Mouse (Mus musculus) midbrain, embryonic 15.5 days (tissue): ENCODE data around the gene Mmaa. TPM values are rescaled to one million over a fixed set of nuclear protein-coding genes. Genes with fewer than 3 reads are reported as not detected.

Experiments used
- ATAC-seq: fragments of 200-750 bp; cut with Nextera tagmentation; replicated peaks from 2 replicates; pipeline ENCODE4 v1.8.0; 2017; ENCODE audit warnings: moderate TSS enrichment
- H3K27ac ChIP-seq: fragments of 300-500 bp; sonication (generic); 2 replicates; pipeline ENCODE4 v1.5.1; 2015; ENCODE audit warnings: mild to moderate bottlenecking, inconsistent platforms
- H3K27me3 ChIP-seq: fragments of 300-500 bp; sonication (generic); replicated peaks from 2 replicates; pipeline ENCODE4 v1.6.1; 2015; ENCODE audit warnings: inconsistent platforms
- H3K36me3 ChIP-seq: fragments of 300-500 bp; sonication (generic); replicated peaks from 2 replicates; pipeline ENCODE4 v1.6.1; 2015; ENCODE audit warnings: inconsistent platforms
- H3K4me1 ChIP-seq: fragments of 300-500 bp; sonication (generic); 2 replicates; pipeline ENCODE4 v1.6.1; 2015; ENCODE audit warnings: inconsistent platforms
- H3K4me2 ChIP-seq: fragments of 300-500 bp; sonication (generic); 2 replicates; pipeline ENCODE4 v1.6.1; 2015; ENCODE audit warnings: inconsistent platforms, mild to moderate bottlenecking, moderate library complexity
- H3K4me3 ChIP-seq: fragments of 300-500 bp; sonication (generic); 2 replicates; pipeline ENCODE4 v1.5.1; 2015; ENCODE audit warnings: mild to moderate bottlenecking, inconsistent platforms
- H3K9ac ChIP-seq: fragments of 300-500 bp; sonication (generic); 2 replicates; pipeline ENCODE4 v1.6.1; 2015; ENCODE audit warnings: mild to moderate bottlenecking, inconsistent platforms
- H3K9me3 ChIP-seq: fragments of 300-500 bp; sonication (generic); 2 replicates; pipeline ENCODE4 v1.6.1; 2016; ENCODE audit warnings: inconsistent platforms
- WGBS: fragments of 180-500 bp; shearing (Covaris S2); methylation state at CpG from one replicate; pipeline ENCODE4 v1.1.7; 2015; ENCODE audit warnings: mixed read lengths; 5-methylcytosine and 5-hydroxymethylcytosine counted together
- polyA plus RNA-seq: library from polyadenylated mRNA; unstranded; fragments of >200 nt; fragmentation: Nextera tagmentation; extraction: Ambion mirVana; gene quantifications from 2 replicates; pipeline ENCODE4 v1.2.1, GENCODE M21; 2015

The Mmaa gene
- polyA plus RNA-seq, 1 experiment from 2014 or later, result 20.3 TPM

DNA sequence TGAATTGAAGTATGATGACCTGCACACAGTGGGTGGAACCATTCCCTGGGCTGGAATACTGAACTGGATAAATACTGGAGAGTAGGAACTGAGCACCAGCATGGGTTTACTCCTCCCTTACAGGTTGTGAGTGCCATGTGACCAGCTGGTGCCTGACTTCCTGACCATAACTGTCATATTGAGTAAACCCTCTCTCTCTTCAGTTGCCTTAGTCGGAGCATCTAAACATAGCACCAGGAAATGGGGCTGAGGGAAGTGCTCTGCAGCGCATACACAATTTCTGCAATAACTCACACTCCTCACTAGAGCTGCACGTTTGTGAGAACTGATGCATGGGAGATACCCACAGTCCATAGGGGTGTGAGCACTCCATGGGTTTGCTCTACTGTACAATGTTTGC, 55.4 kb downstream of the Mmaa start:
- Histone ChIP-seq H3K27ac (no peak overlapping the region), H3K4me2 (no peak overlapping the region), H3K4me1 (no peaks in the 10 kb centered on the region), H3K4me3 (no peak overlapping the region), H3K36me3 (no peaks in the 10 kb centered on the region), H3K9me3 (no peaks in the 10 kb centered on the region), H3K27me3 (no peaks in the 10 kb centered on the region), H3K9ac (no peak overlapping the region)
- 88% methylated on average over 3 of the region's 3 CpGs for WGBS
- no peak for ATAC-seq

GRCm38 (mm10) chr8:79229266-79229888, 65.4 kb downstream of the Mmaa start:
- 91% methylated on average over 8 of the region's 8 CpGs for WGBS
- Histone ChIP-seq H3K27me3 (no peaks in the 10 kb centered on the region), H3K27ac (no peak overlapping the region), H3K9ac (no peak overlapping the region), H3K36me3 (no peaks in the 10 kb centered on the region), H3K4me3 (no peak overlapping the region), H3K4me2 (no peak overlapping the region), H3K9me3 (no peaks in the 10 kb centered on the region), H3K4me1 (no peaks in the 10 kb centered on the region)
- ATAC-seq, result no peak

DNA sequence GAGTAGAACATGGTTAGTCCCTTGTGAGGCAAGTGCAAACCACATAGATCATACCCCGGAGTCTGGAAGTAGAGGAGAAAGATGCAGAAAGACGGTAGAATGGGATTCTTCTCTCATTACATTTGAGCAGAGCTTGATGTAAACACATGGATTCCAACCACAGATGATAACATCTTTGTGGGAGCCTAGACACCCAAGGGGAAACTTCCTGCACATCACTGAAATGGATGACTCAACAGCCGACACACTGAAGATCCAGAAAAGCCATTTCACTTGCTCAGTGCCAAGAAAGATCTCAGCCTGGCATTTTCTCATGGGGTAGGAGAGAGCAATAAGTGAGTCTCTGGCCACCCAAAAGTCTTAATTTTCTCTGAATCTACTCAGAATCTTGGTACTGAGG, 66.8 kb downstream of the Mmaa start:
- 98% methylated on average over 3 of the region's 3 CpGs for WGBS
- Histone ChIP-seq H3K4me2 (no peak overlapping the region), H3K9ac (no peak overlapping the region), H3K9me3 (no peaks in the 10 kb centered on the region), H3K4me1 (no peaks in the 10 kb centered on the region), H3K27me3 (no peaks in the 10 kb centered on the region), H3K27ac (no peak overlapping the region), H3K36me3 (no peaks in the 10 kb centered on the region), H3K4me3 (no peak overlapping the region)
- ATAC-seq, result no peak

DNA sequence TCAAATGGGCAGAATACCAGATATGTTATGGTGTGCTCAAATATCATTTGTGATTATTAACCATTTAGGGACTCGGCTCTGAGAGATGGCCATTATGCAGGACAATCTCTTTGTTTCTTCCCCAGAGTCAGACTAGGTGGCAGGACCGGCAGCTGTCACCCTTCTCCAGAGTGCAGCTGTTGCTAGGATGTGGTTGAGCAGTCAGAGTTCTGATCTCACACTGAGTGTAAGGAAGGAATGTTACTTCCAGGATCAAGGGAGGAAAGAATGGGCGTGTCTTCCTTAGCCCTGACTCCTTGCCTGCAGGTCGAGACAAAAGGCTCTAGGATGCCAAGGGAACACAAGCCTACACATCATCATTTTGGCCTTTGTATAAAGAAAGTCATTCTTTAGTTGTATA, 67.5 kb downstream of the Mmaa start:
- 78% methylated on average over 4 of the region's 4 CpGs for WGBS
- Histone ChIP-seq H3K27ac (no peak overlapping the region), H3K4me3 (no peak overlapping the region), H3K27me3 (no peaks in the 10 kb centered on the region), H3K4me2 (no peak overlapping the region), H3K9ac (no peak overlapping the region), H3K9me3 (no peaks in the 10 kb centered on the region), H3K36me3 (no peaks in the 10 kb centered on the region), H3K4me1 (no peaks in the 10 kb centered on the region)
- ATAC-seq, result no peak

- no peak for ATAC-seq
- H3K27me3 ChIP-seq, result no peaks in the 10 kb centered on the region
- H3K9ac ChIP-seq, result no peak overlapping the region
- no peaks in the 10 kb centered on the region for H3K9me3 ChIP-seq
- 92% methylated on average over 3 of the region's 3 CpGs for WGBS
- H3K4me3 ChIP-seq, result no peak overlapping the region
- H3K4me1 ChIP-seq, result no peaks in the 10 kb centered on the region
- no peak overlapping the region for H3K27ac ChIP-seq
- no peak overlapping the region for H3K4me2 ChIP-seq
- no peaks in the 10 kb centered on the region for H3K36me3 ChIP-seq
Measured at GRCm38 (mm10) chr8:79226046-79226445, 68.7 kb downstream of the Mmaa start.

- no peaks in the 10 kb centered on the region for H3K9me3 ChIP-seq
- no peak for ATAC-seq
- no peak overlapping the region for H3K9ac ChIP-seq
- H3K4me2 ChIP-seq, result no peak overlapping the region
- H3K4me3 ChIP-seq, result no peak overlapping the region
- no peaks in the 10 kb centered on the region for H3K36me3 ChIP-seq
- H3K27ac ChIP-seq, result no peak overlapping the region
- H3K27me3 ChIP-seq, result no peaks in the 10 kb centered on the region
- no peaks in the 10 kb centered on the region for H3K4me1 ChIP-seq
- WGBS, result 88% methylated on average over 7 of the region's 7 CpGs
Measured at GRCm38 (mm10) chr8:79225586-79225985, 69.2 kb downstream of the Mmaa start.

- Histone ChIP-seq H3K9me3 (no peaks in the 10 kb centered on the region), H3K27ac (no peak overlapping the region), H3K4me1 (no peaks in the 10 kb centered on the region), H3K9ac (no peak overlapping the region), H3K27me3 (no peaks in the 10 kb centered on the region), H3K36me3 (no peaks in the 10 kb centered on the region), H3K4me2 (no peak overlapping the region), H3K4me3 (no peak overlapping the region)
- 23% methylated on average over 9 of the region's 9 CpGs for WGBS
- no peak for ATAC-seq
Measured at GRCm38 (mm10) chr8:79224363-79224762, 70.4 kb downstream of the Mmaa start.

- Histone ChIP-seq H3K4me3 (no peak overlapping the region), H3K9ac (no peak overlapping the region), H3K4me2 (no peak overlapping the region), H3K36me3 (no peaks in the 10 kb centered on the region), H3K27me3 (no peaks in the 10 kb centered on the region), H3K27ac (no peak overlapping the region), H3K9me3 (no peaks in the 10 kb centered on the region), H3K4me1 (no peaks in the 10 kb centered on the region)
- ATAC-seq, result no peak; the same call in 1 of the 2 replicates
- WGBS, result 69% methylated on average over 5 of the region's 5 CpGs
Measured at GRCm38 (mm10) chr8:79222752-79223141, 72.0 kb downstream of the Mmaa start.

DNA sequence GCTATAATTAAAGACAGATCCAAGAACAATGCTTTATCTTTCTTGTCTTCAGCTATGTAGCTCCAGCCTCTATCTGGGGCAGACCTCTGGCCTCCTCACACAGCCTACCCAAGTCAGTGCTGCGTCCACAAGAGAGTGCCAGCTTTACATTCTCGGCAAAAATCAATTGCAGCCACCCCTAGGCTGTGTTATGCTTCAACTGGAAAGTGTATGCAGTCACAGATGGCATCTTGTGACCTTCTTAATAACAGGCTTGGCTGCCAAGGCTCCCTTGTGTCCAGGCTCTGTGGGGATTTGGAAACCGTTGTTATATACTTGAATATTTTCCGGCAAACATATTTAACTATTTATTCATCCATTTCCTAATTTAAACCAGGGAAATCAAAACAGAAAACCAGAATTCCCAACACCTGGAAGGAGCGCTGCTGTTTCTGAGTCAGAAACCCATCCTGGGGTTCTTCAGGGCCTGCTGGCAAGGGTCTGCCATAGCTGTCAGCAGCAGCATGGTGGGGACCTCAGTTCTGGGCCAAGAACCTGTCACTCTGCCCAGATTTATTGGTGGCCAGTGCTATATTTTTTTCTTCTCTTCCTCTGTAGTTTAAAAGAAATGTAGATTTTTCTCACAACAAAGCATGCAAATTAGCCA, 72.5 kb downstream of the Mmaa start:
- Histone ChIP-seq H3K4me3 (no peak overlapping the region), H3K27me3 (no peaks in the 10 kb centered on the region), H3K4me1 (no peaks in the 10 kb centered on the region), H3K4me2 (no peak overlapping the region), H3K9ac (no peak overlapping the region), H3K36me3 (no peaks in the 10 kb centered on the region), H3K27ac (no peak overlapping the region), H3K9me3 (no peaks in the 10 kb centered on the region)
- WGBS, result 58% methylated on average over 5 of the region's 5 CpGs
- no peak for ATAC-seq

Other genes with a start within 250 kb of the Mmaa start
- not detected in 2 replicates for gene 1700011L22Rik, start 46.4 kb downstream of the Mmaa start, polyA plus RNA-seq
- gene Smad1, start 104.6 kb upstream of the Mmaa start, polyA plus RNA-seq, result 64.4 and 65.9 TPM in 2 replicates